Mouse (Mus musculus) lung, adult 2 months (tissue): Measurements from ENCODE around the gene Tcf3.

Experiments used
- CTCF ChIP-seq: fragments of 200-500 bp; IDR thresholded peaks from 2 replicates; pipeline ENCODE4 v1.5.1; 2011; ENCODE audit warnings: mild to moderate bottlenecking, low read length, control low read depth; ENCODE audit not compliant: insufficient read depth
- POLR2A ChIP-seq: fragments of 200-500 bp; IDR thresholded peaks from 2 replicates; pipeline ENCODE4 v1.6.1; 2011; ENCODE audit warnings: low read depth, mild to moderate bottlenecking, control low read depth, low read length, borderline replicate concordance; ENCODE audit errors: extremely low read depth

DNA sequence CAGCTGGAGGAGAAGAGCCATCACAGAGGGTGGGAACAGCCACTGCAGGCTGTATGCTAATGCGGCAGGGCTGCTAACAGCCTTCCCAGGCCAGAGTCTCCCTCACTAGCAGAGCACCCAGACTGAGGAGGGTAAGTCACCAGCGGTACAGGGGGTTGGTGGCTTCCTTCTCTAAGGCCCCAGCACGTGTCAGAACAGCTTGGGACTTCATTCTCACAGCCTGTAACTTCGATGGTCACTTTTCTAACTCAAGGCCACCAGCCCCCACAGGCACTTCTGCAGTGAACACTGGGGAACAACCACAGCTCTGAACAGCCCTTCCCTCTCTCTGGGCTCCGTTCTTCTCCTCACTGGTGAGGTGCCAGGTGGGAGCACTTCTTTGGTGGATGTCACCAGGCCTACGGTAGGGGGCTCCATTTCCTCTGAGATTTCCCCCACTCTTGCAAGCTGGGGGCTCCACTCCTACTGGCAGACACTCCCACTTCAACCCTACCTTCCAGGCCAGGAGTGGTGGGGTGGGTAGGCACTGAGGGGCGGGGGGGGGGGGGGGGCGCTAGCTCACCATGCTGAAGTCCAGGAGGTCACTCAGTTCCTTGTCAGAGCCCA is 3.0 kb downstream of the Tcf3 start:
- TF ChIP-seq CTCF (no peak), POLR2A (no peak)
